Mouse (Mus musculus) bone marrow, adult 2 months (tissue): ENCODE results near the gene Veph1.

Source experiments
- CTCF ChIP-seq: fragments of 200-500 bp; IDR thresholded peaks from 2 replicates; pipeline ENCODE4 v1.5.1; 2011; ENCODE audit warnings: low read length, control low read depth; ENCODE audit not compliant: control insufficient read depth, insufficient read depth
- POLR2A ChIP-seq: fragments of 200-500 bp; IDR thresholded peaks from 2 replicates; pipeline ENCODE4 v1.6.1; 2011; ENCODE audit warnings: low read depth, mild to moderate bottlenecking, control low read depth, low read length, borderline replicate concordance; ENCODE audit not compliant: control insufficient read depth

GRCm38 (mm10) chr3:66078898-66079537 lies 217.6 kb downstream of the Veph1 start:
- TF ChIP-seq POLR2A (no peak), CTCF (no peak)
